Mouse (Mus musculus) MEL-GATA-1-ER (cell line): ENCODE results near the gene Prkcg.

ENCODE experiments used
- DNase-seq: peaks from one replicate; pipeline ENCODE4 v3.0.0-alpha.2; 2012; ENCODE audit warnings: low read depth; ENCODE audit errors: extremely low read depth

The Prkcg gene

DNA sequence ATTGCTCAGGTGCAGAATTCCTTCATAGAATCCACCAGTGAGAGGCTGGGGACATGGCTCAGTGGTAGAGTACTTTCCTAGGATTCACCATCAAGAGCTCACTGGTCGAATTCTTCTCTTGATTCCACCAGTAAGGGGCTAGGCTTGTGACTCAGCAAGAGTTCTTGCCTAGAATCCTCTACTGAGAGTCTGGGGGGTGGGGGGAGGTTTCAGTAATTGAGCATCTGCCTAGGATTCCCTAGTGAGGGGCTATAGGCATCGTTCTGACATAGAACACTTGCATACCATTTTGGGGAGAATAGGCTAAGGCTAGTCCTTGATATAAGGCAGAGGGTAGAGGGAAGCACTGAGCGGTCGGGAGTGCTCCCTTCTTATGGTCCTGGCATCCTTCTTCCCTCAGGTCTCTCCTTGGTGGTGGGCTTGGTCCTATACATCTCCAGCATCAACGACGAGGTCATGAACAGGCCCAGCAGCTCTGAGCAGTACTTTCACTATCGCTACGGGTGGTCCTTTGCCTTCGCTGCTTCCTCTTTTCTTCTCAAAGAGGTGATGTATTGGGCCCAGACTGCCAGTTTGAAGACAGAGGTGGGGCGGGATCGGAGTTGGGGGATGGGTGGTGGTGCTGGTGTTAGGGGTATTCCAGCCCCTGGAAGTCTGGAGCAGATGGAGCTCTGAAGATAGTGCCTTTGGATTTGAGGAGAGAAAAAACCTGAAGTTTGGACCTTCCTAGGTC is 76.7 kb downstream of the Prkcg start:
- peak; percentile 52 for DNase-seq

DNA sequence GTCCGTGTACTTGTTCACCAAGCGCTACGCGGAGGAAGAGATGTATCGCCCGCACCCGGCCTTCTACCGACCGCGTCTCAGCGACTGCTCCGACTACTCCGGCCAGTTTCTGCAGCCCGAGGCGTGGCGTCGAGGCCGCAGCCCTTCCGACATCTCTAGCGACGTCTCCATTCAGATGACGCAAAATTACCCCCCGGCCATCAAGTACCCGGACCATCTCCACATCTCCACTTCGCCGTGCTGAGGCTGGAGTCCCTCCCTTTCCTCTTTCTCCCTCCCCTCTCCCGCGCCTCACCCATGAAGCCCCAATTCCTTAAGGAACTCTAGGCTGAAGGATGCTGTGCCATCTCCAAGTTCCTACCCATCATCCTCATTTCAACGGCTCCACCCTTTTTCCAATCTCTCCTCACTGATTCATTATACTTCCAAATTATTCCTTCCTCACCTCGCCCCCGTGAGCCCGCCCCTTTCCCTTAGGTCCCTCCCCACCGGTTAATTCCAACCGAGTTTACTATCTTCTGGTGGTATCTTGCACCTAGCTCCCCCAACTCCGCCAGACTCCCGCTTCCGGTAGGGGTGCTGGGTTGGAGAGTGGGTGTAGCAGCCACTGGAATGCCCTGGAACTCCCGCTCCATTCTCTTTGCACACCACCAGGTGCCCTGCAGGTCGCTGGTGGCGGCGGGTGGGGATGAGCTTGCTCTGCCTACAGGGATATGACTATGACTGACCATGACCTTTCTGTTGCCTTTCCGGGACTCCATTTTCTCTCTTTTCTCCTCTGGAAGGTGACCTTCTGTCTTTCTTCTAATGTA is 77.9 kb downstream of the Prkcg start:
- no peak for DNase-seq

- no peak for DNase-seq
Measured at GRCm38 (mm10) chr7:3367569-3367968, 78.6 kb downstream of the Prkcg start.

- DNase-seq, result no peak
Measured at GRCm38 (mm10) chr7:3368311-3368710, 79.3 kb downstream of the Prkcg start.

DNA sequence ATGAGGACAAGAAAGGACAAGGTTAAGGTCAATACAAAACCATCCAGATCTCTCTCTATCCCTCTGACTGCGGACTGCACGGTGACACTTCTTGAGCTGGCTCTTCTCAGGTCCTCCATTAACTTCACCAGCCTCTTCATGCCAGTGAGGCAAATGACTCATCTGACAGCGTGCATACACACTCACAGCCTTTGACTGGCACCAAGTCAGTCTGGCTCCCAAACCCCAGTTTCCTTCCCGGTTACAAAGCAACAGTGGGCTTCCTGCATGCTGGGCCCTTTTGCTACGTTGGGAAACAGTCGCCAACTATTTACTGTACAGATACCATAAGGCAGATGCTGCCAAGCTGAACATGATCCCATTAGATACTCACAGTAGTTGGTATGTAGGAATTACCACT is 80.2 kb downstream of the Prkcg start:
- DNase-seq, result no peak

- no peak for DNase-seq
Measured at GRCm38 (mm10) chr7:3370407-3370806, 81.4 kb downstream of the Prkcg start.

DNA sequence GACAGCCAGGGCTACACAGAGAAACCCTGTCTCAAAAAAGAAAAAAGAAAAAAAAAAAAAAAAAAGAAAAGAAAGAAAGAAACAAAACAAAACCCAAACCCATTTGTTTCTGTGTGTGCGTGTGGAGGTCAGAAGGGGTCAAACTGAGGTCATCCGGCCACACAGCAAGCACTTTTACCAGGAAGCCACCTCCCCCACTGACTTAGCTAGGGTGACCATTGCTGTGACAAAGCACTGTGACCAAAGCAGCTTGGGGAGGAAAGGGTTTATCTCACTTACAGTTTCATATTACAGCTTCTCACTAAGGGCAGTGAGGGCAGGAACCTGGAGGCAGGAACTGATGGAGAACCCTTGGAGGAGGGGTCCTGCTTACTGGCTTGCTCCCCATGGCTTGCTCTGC is 83.4 kb downstream of the Prkcg start:
- no peak for DNase-seq

GRCm38 (mm10) chr7:3373754-3374153 is 84.8 kb downstream of the Prkcg start:
- DNase-seq, result no peak

DNA sequence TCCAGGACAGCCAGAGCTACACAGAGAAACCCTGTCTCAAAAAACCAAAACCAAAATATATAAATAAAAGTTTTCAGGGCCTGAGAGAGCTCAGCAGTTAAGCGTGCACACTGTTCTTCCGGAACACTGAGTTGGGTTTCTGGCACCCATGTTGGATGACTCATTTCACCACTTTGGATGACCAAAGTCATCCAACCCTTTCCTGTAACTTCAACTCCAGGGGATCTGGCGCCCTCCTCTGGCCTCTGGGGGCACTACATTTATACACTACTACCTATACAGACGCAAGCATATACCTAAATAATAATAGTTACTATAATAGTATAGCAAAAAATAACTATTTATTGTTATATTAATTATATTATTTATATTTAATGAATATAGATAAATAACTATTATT is 87.9 kb downstream of the Prkcg start:
- peak; percentile 37 for DNase-seq
